Mouse (Mus musculus) Patski (cell line): ENCODE data around the gene Cby1. TPM values are rescaled to one million over a fixed set of nuclear protein-coding genes. Genes with fewer than 3 reads are reported as not detected.
"Not testable (repeated sequence)": the region's sequence is repeated elsewhere in the genome, so short reads cannot be mapped to it uniquely, and the experiment has no call there.

Experiments
- ATAC-seq: fragments of 100-300 bp; one replicate; pipeline ENCODE4 v1.8.0; 2021
- CTCF ChIA-PET: fragments of 350-600 bp; sonication (Branson Sonifier 250); formaldehyde crosslinking; loops from one replicate; lab custom pipeline; 2022; ENCODE audit warnings: inconsistent platforms; lab: Charles Lee
- POLR2A ChIA-PET: fragments of 350-600 bp; sonication (Branson Sonifier 250); formaldehyde crosslinking; loops from one replicate; lab custom pipeline; 2022; ENCODE audit warnings: antibody characterized with exemption, inconsistent platforms; lab: Charles Lee
- DNase-seq: peaks from one replicate; pipeline ENCODE4 v3.0.0-alpha.2; 2011; ENCODE audit warnings: low read depth, low spot score
- H3K27me3 ChIP-seq: fragments of 371-371 bp; one replicate; pipeline ENCODE4 v1.5.1; 2021
- CTCF ChIP-seq: fragments of 100-300 bp; IDR thresholded peaks from one replicate; pipeline ENCODE4 v1.5.1; 2021
- in situ Hi-C: fragments of 300-500 bp; cut with MboI; formaldehyde crosslinking; loops from 3 replicates; pipeline ENCODE4 v1.11.1; 2018; ENCODE audit warnings: low pct_unique_long_range_greater_than_20kb, mixed read lengths
- polyA plus RNA-seq: library from polyadenylated mRNA; unstranded; gene quantifications from one replicate; pipeline ENCODE4 v1.2.3, GENCODE M21; 2021

Gene Cby1
- polyA plus RNA-seq, 1 experiment from 2014 or later, result 46.0 TPM

GRCm38 (mm10) chr15:79648130-79648529 lies 10.9 kb upstream of the Cby1 start:
- ATAC-seq (no peak), DNase-seq (no peak)
- POLR2A ChIA-PET, result no interaction called here
- H3K27me3 ChIP-seq, result no peaks in the 10 kb centered on the region
- no peak for TF ChIP-seq CTCF
- CTCF ChIA-PET, result no interaction called here
- in situ Hi-C loops, result no loop called here

GRCm38 (mm10) chr15:79650569-79650968 lies 8.4 kb upstream of the Cby1 start:
- DNase-seq (no peak), ATAC-seq (no peak)
- H3K27me3 ChIP-seq, result no peaks in the 10 kb centered on the region
- POLR2A ChIA-PET, result no interaction called here
- in situ Hi-C loops, result no loop called here
- CTCF ChIA-PET, result interaction anchor here (1.0 to 1.9 kb wide), 3 partner anchors 8 to 21 kb away, joined by 3 to 6 read pairs (median 3); no protein-coding TSS in a partner anchor
- TF ChIP-seq CTCF, result no peak

DNA sequence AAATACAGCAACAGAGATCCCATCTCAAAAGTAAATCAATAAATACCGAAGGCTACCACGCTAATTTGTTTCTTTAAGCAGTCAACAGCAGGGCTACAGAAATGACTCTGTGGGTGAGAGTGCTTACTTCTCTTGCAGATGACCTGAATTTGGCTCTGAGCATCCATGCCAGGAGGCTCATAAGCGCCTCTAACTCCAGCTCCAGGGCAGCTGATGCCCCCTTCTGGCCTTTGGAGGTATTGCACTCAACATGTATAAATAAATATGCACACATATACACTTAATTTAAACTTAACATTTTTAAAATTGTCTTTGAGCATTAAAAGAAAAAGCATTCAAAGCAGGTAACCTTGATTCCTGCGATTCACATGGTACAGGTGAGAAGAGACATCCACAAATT lies 7.5 kb upstream of the Cby1 start:
- CTCF ChIA-PET, result interaction anchor here (1.2 to 1.9 kb wide), 2 partner anchors 12 to 22 kb away, joined by 3 to 6 read pairs; no protein-coding TSS in a partner anchor
- no peak for ATAC-seq
- DNase-seq, result no peak
- in situ Hi-C loops, result no loop called here
- peak; percentile 77 for TF ChIP-seq CTCF
- POLR2A ChIA-PET, result interaction anchor here (0.6 kb wide), 1 partner anchor 109 kb away, joined by 5 read pairs; no protein-coding TSS in a partner anchor
- no peaks in the 10 kb centered on the region for H3K27me3 ChIP-seq

DNA sequence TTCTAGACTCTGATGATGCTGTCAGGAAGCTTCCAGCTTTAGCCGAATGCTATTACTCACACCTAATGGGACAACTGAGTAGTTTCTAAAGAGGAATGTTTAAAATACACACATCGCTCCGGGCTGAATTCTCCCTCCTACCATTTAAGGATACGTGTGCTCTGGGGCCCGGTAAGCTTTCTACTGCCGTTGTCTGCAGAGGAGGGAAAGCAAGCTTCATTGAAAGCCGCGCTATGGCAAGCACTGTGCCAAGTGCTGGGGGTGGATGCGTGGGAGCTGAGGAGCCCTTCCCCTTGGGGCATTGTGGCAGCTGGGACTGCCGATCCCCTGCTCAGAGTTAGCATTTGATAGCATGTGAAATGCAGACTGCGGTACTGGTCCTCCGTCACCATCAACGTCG lies 2.5 kb upstream of the Cby1 start:
- no peak for TF ChIP-seq CTCF
- DNase-seq (no peak), ATAC-seq (no peak)
- ChIA-PET POLR2A (no interaction called here), CTCF (interaction anchor here (1.1 kb wide), 1 partner anchor 58 kb away, joined by 3 read pairs; no protein-coding TSS in a partner anchor)
- in situ Hi-C loops, result loop anchor here (5.0 kb wide), 1 partner anchor 434 kb away; no protein-coding TSS in a partner anchor
- H3K27me3 ChIP-seq, result no peaks in the 10 kb centered on the region

DNA sequence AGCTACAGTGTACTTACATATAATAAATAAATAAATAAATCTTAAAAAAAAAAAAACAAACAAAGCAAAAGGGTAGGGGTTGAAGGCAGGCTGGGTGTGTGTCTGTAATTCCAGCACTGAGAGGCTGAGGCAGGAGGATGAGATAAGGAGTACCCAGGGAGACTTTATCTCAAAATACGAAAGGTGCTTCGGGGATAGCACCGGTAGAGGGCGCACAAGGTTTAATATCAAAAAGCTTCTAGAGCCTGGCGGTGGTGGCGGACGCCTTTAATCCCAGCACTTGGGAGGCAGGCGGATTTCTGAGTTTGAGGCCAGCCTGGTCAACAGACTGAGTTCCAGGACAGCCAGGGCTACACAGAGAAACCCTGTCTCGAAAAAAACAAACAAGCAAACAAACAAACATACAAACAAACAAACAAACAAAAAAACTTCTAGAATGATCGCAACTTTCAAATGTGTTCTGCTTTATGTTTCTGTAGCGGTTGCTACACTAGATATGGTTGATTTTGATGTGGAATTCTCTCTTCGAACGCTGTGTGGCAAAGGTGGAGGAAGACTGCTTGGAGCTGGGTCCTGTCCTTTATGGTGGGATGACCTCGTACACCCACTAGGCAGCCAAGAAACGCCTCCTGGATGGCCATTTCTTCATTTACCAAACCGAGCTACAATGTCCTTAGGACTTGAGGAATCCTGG lies 1.0 kb upstream of the Cby1 start:
- in situ Hi-C loops, result loop anchor here (5.0 kb wide), 1 partner anchor 436 kb away; no protein-coding TSS in a partner anchor
- peak; percentile 87 for TF ChIP-seq CTCF
- ChIA-PET CTCF (interaction anchor here (0.8 to 2.3 kb wide), 6 partner anchors 8 to 26 kb away, joined by 3 to 9 read pairs (median 4); partner anchors contain the start of gene Tomm22), POLR2A (interaction anchor here (0.7 to 1.7 kb wide), 3 partner anchors 28 to 115 kb away, joined by 3 to 8 read pairs (median 4); no protein-coding TSS in a partner anchor)
- DNase-seq, result no peak
- H3K27me3 ChIP-seq, result no peaks in the 10 kb centered on the region
- peak; percentile 15 for ATAC-seq

GRCm38 (mm10) chr15:79661852-79662251 lies 2.9 kb downstream of the Cby1 start:
- ATAC-seq (no peak), DNase-seq (no peak)
- H3K27me3 ChIP-seq, result no peaks in the 10 kb centered on the region
- POLR2A ChIA-PET, result no interaction called here
- no peak for TF ChIP-seq CTCF
- in situ Hi-C loops, result no loop called here
- CTCF ChIA-PET, result no interaction called here

- ChIA-PET POLR2A (no interaction called here), CTCF (no interaction called here)
- no peak for ATAC-seq
- TF ChIP-seq CTCF, result no peak
- DNase-seq, result no peak
- in situ Hi-C loops, result no loop called here
- no peaks in the 10 kb centered on the region for H3K27me3 ChIP-seq
These were observed 5.7 kb downstream of the Cby1 start for GRCm38 (mm10) chr15:79664666-79665065.

DNA sequence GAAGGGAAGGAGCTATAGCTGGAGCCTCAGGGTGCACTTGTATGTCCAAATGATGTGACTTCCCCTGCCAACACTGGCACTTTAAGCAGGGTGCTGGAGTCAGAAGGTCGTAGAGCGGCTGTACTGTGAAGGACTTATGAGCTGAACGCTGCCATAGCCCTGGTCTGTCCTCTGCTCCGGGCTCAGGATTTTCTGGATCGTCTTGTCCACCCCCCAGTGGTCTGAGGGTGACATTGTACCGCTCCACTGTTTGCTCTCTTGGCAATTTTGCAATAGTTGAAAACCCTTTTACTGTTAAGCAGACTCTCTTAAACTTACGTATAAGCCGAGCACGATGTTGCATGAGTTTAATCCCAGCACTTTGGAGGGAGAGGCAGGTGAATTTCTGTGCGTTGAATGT lies 10.2 kb downstream of the Cby1 start:
- peak; percentile 30 for TF ChIP-seq CTCF
- CTCF ChIA-PET, result no interaction called here
- ATAC-seq, result no peak
- no peak for DNase-seq
- POLR2A ChIA-PET, result no interaction called here
- in situ Hi-C loops, result no loop called here
- no peaks in the 10 kb centered on the region for H3K27me3 ChIP-seq

DNA sequence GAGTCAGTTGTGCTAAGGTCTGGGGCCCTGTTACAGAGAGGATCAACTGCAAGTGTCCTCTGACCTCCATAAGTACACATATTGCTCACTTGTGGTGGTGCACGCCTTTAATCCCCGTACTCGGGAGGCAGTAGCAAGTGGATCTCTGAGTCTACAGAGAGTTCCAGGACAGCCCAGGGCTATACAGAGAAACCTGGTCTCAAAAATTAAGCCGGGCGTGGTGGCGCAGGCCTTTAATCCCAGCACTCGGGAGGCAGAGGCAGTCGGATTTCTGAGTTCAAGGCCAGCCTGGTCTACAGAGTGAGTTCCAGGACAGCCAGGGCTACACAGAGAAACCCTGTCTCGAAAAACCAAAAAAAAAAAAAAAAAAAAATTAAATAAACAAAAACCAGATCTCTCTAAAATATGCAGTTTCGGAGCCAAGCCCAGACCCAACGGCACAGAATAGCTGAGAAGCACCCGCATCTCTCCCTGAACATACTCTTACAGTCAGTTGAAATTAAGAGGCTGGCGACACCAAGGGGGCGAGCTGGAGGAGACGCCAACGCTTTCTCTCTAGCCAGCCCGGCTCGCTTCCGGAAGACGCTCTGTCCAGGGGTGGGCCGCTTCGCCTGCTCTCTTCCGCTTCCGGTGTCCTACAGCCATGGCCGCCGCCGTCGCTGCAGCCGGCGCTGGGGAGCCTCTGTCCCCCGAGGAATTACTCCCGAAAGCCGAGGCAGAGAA lies 11.4 kb downstream of the Cby1 start, which contains the start of gene Tomm22:
TSS of gene Tomm22 (plus strand) at position 613 of the 723 bp plus-strand sequence.
- peak; percentile 95 for TF ChIP-seq CTCF
- DNase-seq (peak; percentile 57), ATAC-seq (peak; percentile 66)
- in situ Hi-C loops, result no loop called here
- POLR2A ChIA-PET, result interaction anchor here (0.7 to 1.6 kb wide), 3 partner anchors 17 to 426 kb away, joined by 3 to 4 read pairs (median 4); partner anchors contain the start of gene Josd1
- CTCF ChIA-PET, result interaction anchor here (0.7 to 1.7 kb wide), 3 partner anchors 10 to 12 kb away, joined by 3 to 7 read pairs (median 4); partner anchors contain the start of genes Cby1 and Fam227a
- H3K27me3 ChIP-seq, result no peaks in the 10 kb centered on the region

GRCm38 (mm10) chr15:79670972-79671299 lies 11.9 kb downstream of the Cby1 start:
- no peaks in the 10 kb centered on the region for H3K27me3 ChIP-seq
- ATAC-seq, result peak; percentile 8
- POLR2A ChIA-PET, result interaction anchor here (0.7 to 1.6 kb wide), 3 partner anchors 17 to 426 kb away, joined by 3 to 4 read pairs (median 4); partner anchors contain the start of gene Josd1
- CTCF ChIA-PET, result interaction anchor here (0.7 to 1.7 kb wide), 3 partner anchors 11 to 12 kb away, joined by 3 to 7 read pairs (median 4); partner anchors contain the start of genes Cby1 and Fam227a
- no peak for TF ChIP-seq CTCF
- in situ Hi-C loops, result no loop called here
- no peak for DNase-seq

- H3K27me3 ChIP-seq, in situ Hi-C loops, ATAC-seq, DNase-seq: not testable (repeated sequence)
- POLR2A ChIA-PET, result interaction anchor here (1.6 kb wide), 1 partner anchor 20 kb away, joined by 3 read pairs; no protein-coding TSS in a partner anchor
- CTCF ChIA-PET, result interaction anchor here (1.7 kb wide), 1 partner anchor 11 kb away, joined by 4 read pairs; no protein-coding TSS in a partner anchor
These were observed 12.9 kb downstream of the Cby1 start for GRCm38 (mm10) chr15:79671828-79672348.
